Mouse (Mus musculus): ENCODE results near the gene Ahdc1. TPM values are rescaled to one million over a fixed set of nuclear protein-coding genes. Genes with fewer than 3 reads are reported as not detected.
"Not testable (repeated sequence)": the region's sequence is repeated elsewhere in the genome, so short reads cannot be mapped to it uniquely, and the experiment has no call there.

Ahdc1 gene
- total RNA-seq, 1 experiment from 2014 or later = 65.0 TPM

GRCm38 (mm10) chr4:132993553-132993952, 17.5 kb upstream of the Ahdc1 start:
- DNase-seq = no peak

- DNase-seq = no peak
Observed at GRCm38 (mm10) chr4:132997469-132998237, 13.4 kb upstream of the Ahdc1 start.

GRCm38 (mm10) chr4:133002896-133003295, 8.2 kb upstream of the Ahdc1 start:
- DNase-seq = peak; percentile 70

GRCm38 (mm10) chr4:133003316-133004018, 7.6 kb upstream of the Ahdc1 start:
- no peak for DNase-seq

- DNase-seq = peak; percentile 85
Observed at GRCm38 (mm10) chr4:133005233-133005632, 5.8 kb upstream of the Ahdc1 start.

- DNase-seq = not testable (repeated sequence)
Observed at GRCm38 (mm10) chr4:133005885-133006451, 5.1 kb upstream of the Ahdc1 start.

GRCm38 (mm10) chr4:133007513-133008380, 3.3 kb upstream of the Ahdc1 start:
- DNase-seq = no peak

GRCm38 (mm10) chr4:133009131-133009530, 1.9 kb upstream of the Ahdc1 start:
- DNase-seq = peak; percentile 80

- DNase-seq = no peak
Observed at GRCm38 (mm10) chr4:133009676-133010075, 1.4 kb upstream of the Ahdc1 start.

- DNase-seq = peak; percentile 39
Observed at GRCm38 (mm10) chr4:133010611-133011010, 449 bp upstream of the Ahdc1 start.

GRCm38 (mm10) chr4:133011821-133012775, 1.0 kb downstream of the Ahdc1 start:
- DNase-seq = peak; percentile 88

GRCm38 (mm10) chr4:133012776-133013265, 1.8 kb downstream of the Ahdc1 start:
- DNase-seq = peak; percentile 70

- peak; percentile 81 for DNase-seq
Observed at GRCm38 (mm10) chr4:133013266-133013891, 2.3 kb downstream of the Ahdc1 start.

- DNase-seq = peak; percentile 52
Observed at GRCm38 (mm10) chr4:133014088-133014487, 3.0 kb downstream of the Ahdc1 start.

- DNase-seq = no peak
Observed at GRCm38 (mm10) chr4:133014896-133015709, 4.0 kb downstream of the Ahdc1 start.

GRCm38 (mm10) chr4:133015710-133016651, 4.9 kb downstream of the Ahdc1 start:
- DNase-seq = peak; percentile 50

- peak; percentile 42 for DNase-seq
Observed at GRCm38 (mm10) chr4:133016677-133017415, 5.8 kb downstream of the Ahdc1 start.
